Mouse (Mus musculus): ENCODE data around the gene Zfp94. TPM values are rescaled to one million over a fixed set of nuclear protein-coding genes. Genes with fewer than 3 reads are reported as not detected.

Zfp94 gene
- polyA plus RNA-seq, 1 experiment from 2014 or later, result 10.6 TPM

GRCm38 (mm10) chr7:24355646-24356045, 39.2 kb upstream of the Zfp94 start:
- Histone ChIP-seq H3K27me3 (ENCODE audit: control insufficient read depth, insufficient read depth, low read length) (no peaks in the 10 kb centered on the region), H3K4me1 (ENCODE audit: control insufficient read depth, insufficient read depth, low read length) (no peaks in the 10 kb centered on the region), H3K27ac (ENCODE audit: low read length) (no peak overlapping the region), H3K36me3 (ENCODE audit: control insufficient read depth, insufficient read depth, low read length) (no peaks in the 10 kb centered on the region), H3K4me3 (ENCODE audit: low read depth, low read length) (no peak overlapping the region), H3K9me3 (ENCODE audit: control insufficient read depth, low read depth, low read length) (no peaks in the 10 kb centered on the region), H3K9ac (replicated peaks; ENCODE audit: low read depth, low read length) (no peak overlapping the region), H3K4me2 (replicated peaks; ENCODE audit: low read depth, low read length) (no peak overlapping the region)
- WGBS, result 85% methylated on average over 6 of the region's 6 CpGs
- ATAC-seq (ENCODE audit: insufficient number of reproducible peaks, insufficient read depth, low FRiP score, low read depth), result no peak

GRCm38 (mm10) chr7:24348896-24349295, 32.4 kb upstream of the Zfp94 start, which contains the start of gene Lypd5:
Lypd5 (plus strand) TSS chr7:24349196.
- H3K4me3 ChIP-seq (ENCODE audit: low read depth, low read length), result no peak within 1 kb of the TSS
- H3K4me1 ChIP-seq (ENCODE audit: control insufficient read depth, insufficient read depth, low read length), result no peaks in the 10 kb centered on the region
- H3K9ac ChIP-seq (replicated peaks; ENCODE audit: low read depth, low read length), result no peak within 1 kb of the TSS
- H3K27ac ChIP-seq (ENCODE audit: low read length), result no peak within 1 kb of the TSS
- H3K4me2 ChIP-seq (replicated peaks; ENCODE audit: low read depth, low read length), result no peak within 1 kb of the TSS
- no peaks in the 10 kb centered on the region for H3K9me3 ChIP-seq (ENCODE audit: control insufficient read depth, low read depth, low read length)
- no peak for ATAC-seq (ENCODE audit: insufficient number of reproducible peaks, insufficient read depth, low FRiP score, low read depth)
- H3K36me3 ChIP-seq (ENCODE audit: control insufficient read depth, insufficient read depth, low read length), result no peaks in the 10 kb centered on the region
- no peaks in the 10 kb centered on the region for H3K27me3 ChIP-seq (ENCODE audit: control insufficient read depth, insufficient read depth, low read length)
- 37% methylated on average over 6 of the region's 6 CpGs for WGBS

- H3K4me1 ChIP-seq (ENCODE audit: control insufficient read depth, insufficient read depth, low read length), result no peaks in the 10 kb centered on the region
- no peak for ATAC-seq (ENCODE audit: insufficient number of reproducible peaks, insufficient read depth, low FRiP score, low read depth)
- no peaks in the 10 kb centered on the region for H3K9me3 ChIP-seq (ENCODE audit: control insufficient read depth, low read depth, low read length)
- H3K36me3 ChIP-seq (ENCODE audit: control insufficient read depth, insufficient read depth, low read length), result no peaks in the 10 kb centered on the region
- H3K4me2 ChIP-seq (replicated peaks; ENCODE audit: low read depth, low read length), result no peak overlapping the region
- H3K27ac ChIP-seq (ENCODE audit: low read length), result no peak overlapping the region
- H3K27me3 ChIP-seq (ENCODE audit: control insufficient read depth, insufficient read depth, low read length), result no peaks in the 10 kb centered on the region
- H3K4me3 ChIP-seq (ENCODE audit: low read depth, low read length), result no peak overlapping the region
- WGBS, result 64% methylated on average over 5 of the region's 5 CpGs
- H3K9ac ChIP-seq (replicated peaks; ENCODE audit: low read depth, low read length), result no peak overlapping the region
These were observed 30.0 kb upstream of the Zfp94 start for GRCm38 (mm10) chr7:24346444-24346843.

- Histone ChIP-seq H3K4me3 (ENCODE audit: low read depth, low read length) (no peak overlapping the region), H3K9me3 (ENCODE audit: control insufficient read depth, low read depth, low read length) (no peaks in the 10 kb centered on the region), H3K36me3 (ENCODE audit: control insufficient read depth, insufficient read depth, low read length) (no peaks in the 10 kb centered on the region), H3K9ac (replicated peaks; ENCODE audit: low read depth, low read length) (no peak overlapping the region), H3K27me3 (ENCODE audit: control insufficient read depth, insufficient read depth, low read length) (no peaks in the 10 kb centered on the region), H3K4me1 (ENCODE audit: control insufficient read depth, insufficient read depth, low read length) (no peaks in the 10 kb centered on the region), H3K27ac (ENCODE audit: low read length) (no peak overlapping the region), H3K4me2 (replicated peaks; ENCODE audit: low read depth, low read length) (no peak overlapping the region)
- WGBS, result 55% methylated on average over 7 of the region's 7 CpGs
- no peak for ATAC-seq (ENCODE audit: insufficient number of reproducible peaks, insufficient read depth, low FRiP score, low read depth)
These were observed 27.3 kb upstream of the Zfp94 start for GRCm38 (mm10) chr7:24343701-24344272.

- Histone ChIP-seq H3K4me3 (ENCODE audit: low read depth, low read length) (no peak overlapping the region), H3K9me3 (ENCODE audit: control insufficient read depth, low read depth, low read length) (no peaks in the 10 kb centered on the region), H3K4me2 (replicated peaks; ENCODE audit: low read depth, low read length) (no peak overlapping the region), H3K27ac (ENCODE audit: low read length) (no peak overlapping the region), H3K4me1 (ENCODE audit: control insufficient read depth, insufficient read depth, low read length) (no peaks in the 10 kb centered on the region), H3K27me3 (ENCODE audit: control insufficient read depth, insufficient read depth, low read length) (no peaks in the 10 kb centered on the region), H3K36me3 (ENCODE audit: control insufficient read depth, insufficient read depth, low read length) (no peaks in the 10 kb centered on the region), H3K9ac (replicated peaks; ENCODE audit: low read depth, low read length) (no peak overlapping the region)
- no peak for ATAC-seq (ENCODE audit: insufficient number of reproducible peaks, insufficient read depth, low FRiP score, low read depth)
- WGBS, result 43% methylated on average over 2 of the region's 2 CpGs
These were observed 21.8 kb upstream of the Zfp94 start for GRCm38 (mm10) chr7:24338241-24338640.

GRCm38 (mm10) chr7:24335699-24336309, 19.3 kb upstream of the Zfp94 start:
- no peak overlapping the region for H3K9ac ChIP-seq (replicated peaks; ENCODE audit: low read depth, low read length)
- H3K4me3 ChIP-seq (ENCODE audit: low read depth, low read length), result no peak overlapping the region
- no peaks in the 10 kb centered on the region for H3K27me3 ChIP-seq (ENCODE audit: control insufficient read depth, insufficient read depth, low read length)
- no peaks in the 10 kb centered on the region for H3K4me1 ChIP-seq (ENCODE audit: control insufficient read depth, insufficient read depth, low read length)
- no peaks in the 10 kb centered on the region for H3K9me3 ChIP-seq (ENCODE audit: control insufficient read depth, low read depth, low read length)
- ATAC-seq (ENCODE audit: insufficient number of reproducible peaks, insufficient read depth, low FRiP score, low read depth), result no peak
- no peaks in the 10 kb centered on the region for H3K36me3 ChIP-seq (ENCODE audit: control insufficient read depth, insufficient read depth, low read length)
- no peak overlapping the region for H3K4me2 ChIP-seq (replicated peaks; ENCODE audit: low read depth, low read length)
- H3K27ac ChIP-seq (ENCODE audit: low read length), result no peak overlapping the region
- 13% methylated on average over 5 of the region's 5 CpGs for WGBS

GRCm38 (mm10) chr7:24333304-24333986, 17.0 kb upstream of the Zfp94 start, which contains the start of gene Tescl:
Tescl (minus strand) TSS chr7:24333936.
- Histone ChIP-seq H3K9me3 (ENCODE audit: control insufficient read depth, low read depth, low read length) (no peaks in the 10 kb centered on the region), H3K4me1 (ENCODE audit: control insufficient read depth, insufficient read depth, low read length) (no peaks in the 10 kb centered on the region), H3K9ac (replicated peaks; ENCODE audit: low read depth, low read length) (no peak within 1 kb of the TSS), H3K27me3 (ENCODE audit: control insufficient read depth, insufficient read depth, low read length) (no peaks in the 10 kb centered on the region), H3K27ac (ENCODE audit: low read length) (no peak within 1 kb of the TSS), H3K4me3 (ENCODE audit: low read depth, low read length) (peak within 1 kb of the TSS; percentile 2; the same call in 1 of the 2 replicates), H3K4me2 (replicated peaks; ENCODE audit: low read depth, low read length) (0 out of 2 replicates have a peak within 1 kb of the TSS, but pooled peaks have one; percentile 6), H3K36me3 (ENCODE audit: control insufficient read depth, insufficient read depth, low read length) (no peaks in the 10 kb centered on the region)
- 36% methylated on average over 49 of the region's 49 CpGs for WGBS
- ATAC-seq (ENCODE audit: insufficient number of reproducible peaks, insufficient read depth, low FRiP score, low read depth), result no peak

GRCm38 (mm10) chr7:24327281-24327975, 11.0 kb upstream of the Zfp94 start:
- no peaks in the 10 kb centered on the region for H3K4me1 ChIP-seq (ENCODE audit: control insufficient read depth, insufficient read depth, low read length)
- H3K4me2 ChIP-seq (replicated peaks; ENCODE audit: low read depth, low read length), result no peak overlapping the region
- no peaks in the 10 kb centered on the region for H3K36me3 ChIP-seq (ENCODE audit: control insufficient read depth, insufficient read depth, low read length)
- H3K27ac ChIP-seq (ENCODE audit: low read length), result no peak overlapping the region
- H3K27me3 ChIP-seq (ENCODE audit: control insufficient read depth, insufficient read depth, low read length), result no peaks in the 10 kb centered on the region
- peaks cover 5% of the 10 kb centered on the region; the same call in 1 of the 2 replicates for H3K9me3 ChIP-seq (ENCODE audit: control insufficient read depth, low read depth, low read length)
- 72% methylated on average over 14 of the region's 14 CpGs for WGBS
- H3K4me3 ChIP-seq (ENCODE audit: low read depth, low read length), result no peak overlapping the region
- peak; percentile 61; the same call in 1 of the 2 replicates for ATAC-seq (ENCODE audit: insufficient number of reproducible peaks, insufficient read depth, low FRiP score, low read depth)
- no peak overlapping the region for H3K9ac ChIP-seq (replicated peaks; ENCODE audit: low read depth, low read length)

Measured in stomach, embryonic 14.5 days (tissue).